Mouse (Mus musculus) forebrain, embryonic 14.5 days (tissue): ENCODE results near the gene Gm48552. TPM values are rescaled to one million over a fixed set of nuclear protein-coding genes. Genes with fewer than 3 reads are reported as not detected.
A peak's percentile ranks its signal among the peaks of the same experiment; 100 is the strongest.

Experiments
- ATAC-seq: fragments of 200-750 bp; cut with Nextera tagmentation; 2 replicates; pipeline ENCODE4 v1.8.0; 2017; ENCODE audit warnings: mild to moderate bottlenecking, moderate library complexity
- DNase-seq: peaks from one replicate; pipeline ENCODE4 v3.0.0-alpha.2; 2015; ENCODE audit warnings: low spot score
- H3K27ac ChIP-seq: fragments of 300-500 bp; sonication (generic); 2 replicates; pipeline ENCODE4 v1.5.1; 2014; ENCODE audit warnings: low read depth, mild to moderate bottlenecking, control low read depth, low read length, moderate library complexity
- H3K27me3 ChIP-seq: fragments of 300-500 bp; sonication (generic); replicated peaks from 2 replicates; pipeline ENCODE4 v1.6.1; 2014; ENCODE audit warnings: low read length, control low read depth, mixed read lengths; ENCODE audit not compliant: control insufficient read depth, insufficient read depth
- H3K36me3 ChIP-seq: fragments of 300-500 bp; sonication (generic); 2 replicates; pipeline ENCODE4 v1.6.1; 2014; ENCODE audit warnings: low read length, control low read depth; ENCODE audit not compliant: control insufficient read depth, insufficient read depth
- H3K4me1 ChIP-seq: fragments of 300-500 bp; sonication (generic); 2 replicates; pipeline ENCODE4 v1.6.1; 2014; ENCODE audit warnings: antibody characterized with exemption, low read length, control low read depth; ENCODE audit not compliant: control insufficient read depth, insufficient read depth
- H3K4me2 ChIP-seq: fragments of 300-500 bp; sonication (generic); 2 replicates; pipeline ENCODE4 v1.6.1; 2014; ENCODE audit warnings: mild to moderate bottlenecking, control low read depth, low read length
- H3K4me3 ChIP-seq: fragments of 300-500 bp; sonication (generic); 2 replicates; pipeline ENCODE4 v1.5.1; 2014; ENCODE audit warnings: low read depth, low read length, control low read depth
- H3K9ac ChIP-seq: fragments of 300-500 bp; sonication (generic); 2 replicates; pipeline ENCODE4 v1.6.1; 2014; ENCODE audit warnings: mild to moderate bottlenecking, low read length, control low read depth, moderate library complexity
- H3K9me3 ChIP-seq: fragments of 300-500 bp; sonication (generic); replicated peaks from 2 replicates; pipeline ENCODE4 v1.6.1; 2016; ENCODE audit warnings: low read length, control low read depth, mixed read lengths; ENCODE audit not compliant: control insufficient read depth
- WGBS: fragments of 180-500 bp; shearing (Covaris S2); extraction: QIAGEN DNeasy Blood & Tissue Kit; methylation state at CpG from one replicate; pipeline ENCODE4 v1.1.7; 2014; 5-methylcytosine and 5-hydroxymethylcytosine counted together
- polyA plus RNA-seq: library from polyadenylated mRNA; unstranded; fragments of >200 nt; fragmentation: Nextera tagmentation; extraction: Ambion mirVana; gene quantifications from 2 replicates; pipeline ENCODE4 v1.2.1, GENCODE M21; 2014

The Gm48552 gene
- polyA plus RNA-seq, 1 experiment from 2014 or later = 0.65 TPM

GRCm38 (mm10) chr10:81390678-81390965 is 1.8 kb downstream of the Gm48552 start:
- no peak overlapping the region for H3K4me3 ChIP-seq
- H3K36me3 ChIP-seq = peaks cover 38% of the 10 kb centered on the region
- ATAC-seq = no peak

DNA sequence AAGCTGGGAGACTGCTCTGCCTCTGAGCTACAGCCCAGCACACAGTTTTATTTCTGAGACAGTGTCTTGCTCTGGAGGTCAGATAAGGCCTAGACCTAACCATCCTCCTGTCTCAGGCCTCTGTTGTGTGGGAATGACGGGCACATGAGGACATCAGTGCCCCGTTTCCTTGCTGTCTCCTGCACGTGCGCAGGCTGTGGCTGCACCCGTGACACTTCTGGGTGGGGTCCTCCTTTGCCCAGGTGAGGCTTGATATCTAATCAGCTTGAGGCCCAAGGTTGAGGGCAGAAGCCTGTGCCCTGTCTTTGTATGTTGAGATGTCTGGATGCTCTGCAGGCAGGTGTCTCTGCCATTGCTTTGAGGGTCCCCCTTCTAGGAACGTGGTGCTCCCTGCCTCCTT is 3.5 kb downstream of the Gm48552 start:
- no peaks in the 10 kb centered on the region for H3K27me3 ChIP-seq
- H3K4me3 ChIP-seq = no peak overlapping the region
- no peaks in the 10 kb centered on the region; the same call in 1 of the 2 replicates for H3K4me1 ChIP-seq
- H3K36me3 ChIP-seq = peaks cover 23% of the 10 kb centered on the region
- H3K4me2 ChIP-seq = no peak overlapping the region
- H3K9me3 ChIP-seq = no peaks in the 10 kb centered on the region
- no peak overlapping the region for H3K9ac ChIP-seq
- WGBS = 85% methylated on average over 6 of the region's 6 CpGs
- ATAC-seq (no peak), DNase-seq (no peak)
- no peak overlapping the region for H3K27ac ChIP-seq

More at GRCm38 (mm10) chr10:81390678-81390965, 1.8 kb downstream of the Gm48552 start:
- Histone ChIP-seq H3K27me3 (no peaks in the 10 kb centered on the region), H3K9ac (no peak overlapping the region), H3K27ac (no peak overlapping the region), H3K4me2 (no peak overlapping the region), H3K4me1 (peaks cover under 1% of the 10 kb centered on the region; the same call in 1 of the 2 replicates), H3K9me3 (no peaks in the 10 kb centered on the region)
- no peak for DNase-seq
- 91% methylated on average over 13 of the region's 13 CpGs for WGBS

- WGBS = 73% methylated on average over 14 of the region's 14 CpGs
- Histone ChIP-seq H3K9me3 (no peaks in the 10 kb centered on the region), H3K4me3 (no peak within 1 kb of the TSS), H3K27ac (no peak within 1 kb of the TSS; the same call in 1 of the 2 replicates), H3K4me1 (no peaks in the 10 kb centered on the region; the same call in 1 of the 2 replicates), H3K9ac (peak within 1 kb of the TSS; percentile 50; the same call in 1 of the 2 replicates), H3K27me3 (no peaks in the 10 kb centered on the region), H3K36me3 (peaks cover 19% of the 10 kb centered on the region), H3K4me2 (peak within 1 kb of the TSS; percentile 42)
- no peak for DNase-seq
- ATAC-seq = no peak
These were observed 4.0 kb downstream of the Gm48552 start, which contains the start of gene Smim24 for GRCm38 (mm10) chr10:81392781-81393185. TSS of gene Smim24 (plus strand) at chr10:81393051.

DNA sequence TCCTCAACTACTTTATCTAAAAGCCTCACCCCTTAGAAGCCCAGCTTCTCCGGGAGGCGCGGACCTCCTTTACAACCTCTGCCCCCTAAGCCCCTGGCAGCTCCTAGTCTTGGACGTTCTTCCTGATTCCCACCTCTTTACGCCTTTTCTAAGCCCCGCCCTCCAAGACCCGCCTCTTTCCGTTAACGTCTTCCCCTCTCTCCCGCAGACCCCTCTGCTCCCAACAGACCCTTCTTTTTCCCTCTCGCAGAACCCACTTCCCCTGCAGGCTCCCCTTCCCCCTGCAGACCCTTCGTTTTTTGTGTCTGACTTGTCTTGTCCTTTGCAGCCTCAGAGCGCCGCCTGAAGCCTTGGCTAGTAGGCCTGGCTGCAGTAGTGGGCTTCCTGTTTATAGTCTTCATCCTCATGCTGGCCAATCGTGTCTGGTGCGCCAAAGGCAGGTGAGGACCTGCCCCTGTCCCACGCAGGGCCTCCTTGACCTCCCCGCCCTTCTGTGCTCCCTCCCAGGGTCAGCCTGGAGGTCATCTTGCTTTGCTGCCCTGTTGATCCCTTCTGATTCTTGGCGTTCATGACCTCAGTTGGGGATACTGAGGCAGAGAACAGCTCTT is 4.8 kb downstream of the Gm48552 start:
- H3K9ac ChIP-seq = peak overlapping the region; percentile 50; the same call in 1 of the 2 replicates
- H3K4me1 ChIP-seq = no peaks in the 10 kb centered on the region; the same call in 1 of the 2 replicates
- DNase-seq (no peak), ATAC-seq (no peak)
- H3K27me3 ChIP-seq = no peaks in the 10 kb centered on the region
- no peak overlapping the region; the same call in 1 of the 2 replicates for H3K27ac ChIP-seq
- no peak overlapping the region for H3K4me3 ChIP-seq
- peaks cover 12% of the 10 kb centered on the region for H3K36me3 ChIP-seq
- no peaks in the 10 kb centered on the region for H3K9me3 ChIP-seq
- WGBS = 8% methylated on average over 19 of the region's 19 CpGs
- H3K4me2 ChIP-seq = peak overlapping the region; percentile 42

- no peaks in the 10 kb centered on the region; the same call in 1 of the 2 replicates for H3K4me1 ChIP-seq
- DNase-seq (peak; percentile 76), ATAC-seq (peak; percentile 19; the same call in 1 of the 2 replicates)
- no peak overlapping the region for H3K27ac ChIP-seq
- no peaks in the 10 kb centered on the region for H3K27me3 ChIP-seq
- no peaks in the 10 kb centered on the region for H3K9me3 ChIP-seq
- no peak overlapping the region for H3K9ac ChIP-seq
- no peak overlapping the region for H3K4me3 ChIP-seq
- peaks cover 16% of the 10 kb centered on the region for H3K36me3 ChIP-seq
- no peak overlapping the region for H3K4me2 ChIP-seq
- WGBS = 19% methylated on average over 5 of the region's 5 CpGs
These were observed 6.3 kb downstream of the Gm48552 start for GRCm38 (mm10) chr10:81395127-81395526.

- no peaks in the 10 kb centered on the region for H3K9me3 ChIP-seq
- peaks cover 19% of the 10 kb centered on the region for H3K36me3 ChIP-seq
- WGBS = 92% methylated on average over 4 of the region's 4 CpGs
- peak overlapping the region; percentile 21; the same call in 1 of the 2 replicates for H3K9ac ChIP-seq
- H3K27me3 ChIP-seq = no peaks in the 10 kb centered on the region
- H3K4me3 ChIP-seq = no peak overlapping the region
- no peak for ATAC-seq
- no peak overlapping the region for H3K4me2 ChIP-seq
- DNase-seq = no peak
- no peaks in the 10 kb centered on the region; the same call in 1 of the 2 replicates for H3K4me1 ChIP-seq
- no peak overlapping the region for H3K27ac ChIP-seq
These were observed 7.1 kb downstream of the Gm48552 start for GRCm38 (mm10) chr10:81395865-81396264.

DNA sequence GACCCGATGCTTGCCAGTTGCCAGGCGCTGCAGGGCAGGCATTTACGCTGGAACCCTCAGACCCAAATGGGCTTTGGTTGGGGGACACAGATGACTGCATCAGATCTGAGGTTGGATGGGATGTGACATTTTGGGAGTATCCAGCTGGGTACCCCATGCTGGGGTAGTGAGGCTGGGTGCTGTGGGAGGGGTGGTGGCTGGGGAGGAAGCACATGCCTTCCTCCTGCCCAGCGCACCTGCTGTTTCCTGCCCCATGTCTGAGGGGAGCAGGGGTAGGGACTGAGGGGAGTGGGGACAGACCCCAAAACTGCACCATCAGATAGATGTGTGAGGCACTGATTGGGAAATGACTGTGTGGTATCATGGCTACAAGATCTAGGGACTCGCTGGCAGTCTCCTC is 7.9 kb downstream of the Gm48552 start:
- peaks cover 7% of the 10 kb centered on the region for H3K4me1 ChIP-seq
- no peaks in the 10 kb centered on the region for H3K9me3 ChIP-seq
- ATAC-seq (no peak), DNase-seq (no peak)
- no peak overlapping the region for H3K27ac ChIP-seq
- 67% methylated on average over 5 of the region's 5 CpGs for WGBS
- H3K36me3 ChIP-seq = peaks cover 18% of the 10 kb centered on the region
- peak overlapping the region; percentile 22; the same call in 1 of the 2 replicates for H3K9ac ChIP-seq
- H3K4me3 ChIP-seq = no peak overlapping the region
- no peaks in the 10 kb centered on the region for H3K27me3 ChIP-seq
- no peak overlapping the region for H3K4me2 ChIP-seq

DNA sequence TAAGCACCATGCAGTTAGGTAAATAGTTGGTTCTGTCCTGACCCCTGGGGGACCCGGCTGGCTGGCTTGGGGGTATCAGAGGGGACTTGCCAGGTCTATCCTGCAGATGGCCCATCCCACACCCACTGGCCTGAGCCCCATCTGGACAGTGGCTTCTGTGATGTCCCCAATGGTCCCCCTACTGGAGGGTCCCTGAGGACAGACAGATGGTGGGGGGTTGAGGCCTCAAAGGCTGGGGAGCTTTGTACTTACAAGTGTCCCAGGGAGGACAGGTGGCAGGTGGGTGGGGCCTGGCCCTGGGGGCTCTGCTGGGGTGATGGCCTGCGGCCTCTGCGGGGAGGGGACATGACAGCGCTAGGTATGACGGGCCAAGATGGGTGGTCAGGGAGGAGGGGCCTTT is 10.5 kb downstream of the Gm48552 start:
- no peak overlapping the region for H3K27ac ChIP-seq
- H3K27me3 ChIP-seq = no peaks in the 10 kb centered on the region
- ATAC-seq (no peak), DNase-seq (no peak)
- peaks cover 24% of the 10 kb centered on the region for H3K4me1 ChIP-seq
- H3K9me3 ChIP-seq = no peaks in the 10 kb centered on the region
- 66% methylated on average over 5 of the region's 5 CpGs for WGBS
- H3K4me3 ChIP-seq = no peak overlapping the region
- H3K4me2 ChIP-seq = no peak overlapping the region
- no peak overlapping the region for H3K9ac ChIP-seq
- H3K36me3 ChIP-seq = peaks cover 28% of the 10 kb centered on the region

DNA sequence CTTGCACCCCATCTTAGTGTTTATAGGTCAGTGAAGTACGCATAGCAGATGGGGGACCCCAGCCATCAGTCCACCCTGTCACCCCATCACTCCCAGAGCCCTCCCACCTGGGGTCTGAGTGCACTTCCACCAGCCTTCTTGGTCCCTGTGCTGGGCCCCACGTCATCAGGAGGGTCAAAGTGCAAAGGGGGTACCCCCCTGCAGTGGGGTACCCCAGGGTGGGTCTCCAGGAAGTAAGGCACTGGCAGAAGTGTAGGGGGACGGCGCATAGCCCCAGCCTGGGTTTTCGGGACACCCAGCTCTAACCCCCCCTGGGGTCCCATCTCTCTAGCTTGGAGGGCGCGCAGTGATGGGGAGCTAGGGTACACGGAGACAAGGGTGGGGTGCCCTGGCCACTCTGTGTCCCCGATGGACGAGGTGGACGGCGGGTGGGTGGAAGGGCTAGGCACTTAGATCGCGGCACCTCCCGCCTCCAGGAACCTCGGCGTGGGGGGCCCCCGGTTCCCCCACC is 11.0 kb downstream of the Gm48552 start:
- 0 out of 2 replicates have a peak overlapping the region, but pooled peaks have one; percentile 75 for H3K27ac ChIP-seq
- no peak for ATAC-seq
- peaks cover 34% of the 10 kb centered on the region for H3K36me3 ChIP-seq
- no peak for DNase-seq
- peaks cover 24% of the 10 kb centered on the region for H3K4me1 ChIP-seq
- WGBS = 83% methylated on average over 18 of the region's 18 CpGs
- no peak overlapping the region for H3K4me3 ChIP-seq
- peak overlapping the region; percentile 35; the same call in 1 of the 2 replicates for H3K4me2 ChIP-seq
- H3K9me3 ChIP-seq = no peaks in the 10 kb centered on the region
- no peaks in the 10 kb centered on the region for H3K27me3 ChIP-seq
- H3K9ac ChIP-seq = 0 out of 2 replicates have a peak overlapping the region, but pooled peaks have one; percentile 17
